Mouse (Mus musculus): ENCODE results near the gene Prdm10. TPM values are rescaled to one million over a fixed set of nuclear protein-coding genes. Genes with fewer than 3 reads are reported as not detected.

Prdm10 gene
- polyA plus RNA-seq, 1 experiment from 2014 or later: 1.1 TPM

DNA sequence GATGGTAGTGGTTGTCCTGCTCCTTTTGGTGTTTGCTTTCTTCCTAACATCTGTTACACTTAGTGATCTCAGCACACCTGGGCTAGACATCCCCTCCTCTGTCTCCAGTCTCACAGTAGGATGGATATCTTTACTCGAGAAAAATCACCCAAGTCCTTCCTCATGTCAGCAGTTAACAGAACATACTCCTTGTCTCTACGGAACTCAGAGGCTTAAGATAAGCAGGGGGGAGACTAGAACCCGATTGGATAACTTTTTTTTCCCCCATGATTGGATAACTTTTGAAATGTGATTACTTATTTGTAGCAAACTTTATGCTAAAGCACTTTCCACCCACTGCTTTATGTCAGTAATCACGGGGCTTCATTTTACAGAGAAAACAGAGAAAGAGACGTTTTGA lies 28.7 kb downstream of the Prdm10 start:
- 55% methylated on average over 5 of the region's 5 CpGs for WGBS
- TF ChIP-seq EP300 (optimal IDR thresholded peaks at IDR 0.05): no peak
- TF ChIP-seq CTCF (IDR thresholded peaks at IDR 0.05; ENCODE audit: low read depth): no peak
- Histone ChIP-seq H3K27ac (replicated peaks) (no peak overlapping the region), H3K36me3 (ENCODE audit: control insufficient read depth, insufficient read depth, low read length) (no peaks in the 10 kb centered on the region), H3K9ac (ENCODE audit: low read length) (no peak overlapping the region), H3K4me1 (replicated peaks; ENCODE audit: control insufficient read depth, insufficient read depth) (no peaks in the 10 kb centered on the region), H3K9me3 (ENCODE audit: control insufficient read depth, low read length) (no peaks in the 10 kb centered on the region), H3K4me3 (ENCODE audit: low read depth, low read length) (no peak overlapping the region), H3K4me2 (replicated peaks; ENCODE audit: low read depth) (no peak overlapping the region), H3K27me3 (ENCODE audit: control insufficient read depth, insufficient read depth, low read length) (no peaks in the 10 kb centered on the region)
- no peak for ATAC-seq (ENCODE audit: low FRiP score, low TSS enrichment)
- no peak for DNase-seq (ENCODE audit: low spot score)

DNA sequence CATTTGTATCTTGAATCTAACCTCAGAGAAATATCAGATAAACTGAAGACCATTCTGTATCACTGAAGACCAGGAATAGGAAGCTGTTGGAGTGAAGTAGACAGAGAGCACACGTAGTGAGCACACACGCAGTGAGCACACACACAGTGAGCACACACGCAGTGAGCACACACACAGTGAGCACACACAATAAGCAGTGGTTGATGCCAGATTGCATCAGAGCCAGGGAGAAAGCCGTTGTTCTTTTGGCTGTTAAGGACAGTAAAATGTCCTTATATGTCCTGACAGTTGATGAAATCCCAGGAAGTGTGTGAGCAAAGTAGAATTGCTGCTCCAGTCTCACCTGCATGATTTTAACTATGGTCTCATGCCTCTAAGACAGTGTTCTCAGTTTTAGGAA lies 30.3 kb downstream of the Prdm10 start:
- Histone ChIP-seq H3K27me3 (ENCODE audit: control insufficient read depth, insufficient read depth, low read length) (no peaks in the 10 kb centered on the region), H3K4me2 (replicated peaks; ENCODE audit: low read depth) (no peak overlapping the region), H3K9me3 (ENCODE audit: control insufficient read depth, low read length) (no peaks in the 10 kb centered on the region), H3K9ac (ENCODE audit: low read length) (no peak overlapping the region), H3K27ac (replicated peaks) (no peak overlapping the region), H3K4me3 (ENCODE audit: low read depth, low read length) (no peak overlapping the region), H3K4me1 (replicated peaks; ENCODE audit: control insufficient read depth, insufficient read depth) (no peaks in the 10 kb centered on the region), H3K36me3 (ENCODE audit: control insufficient read depth, insufficient read depth, low read length) (no peaks in the 10 kb centered on the region)
- DNase-seq (ENCODE audit: low spot score) (no peak), ATAC-seq (ENCODE audit: low FRiP score, low TSS enrichment) (no peak)
- 83% methylated on average over 4 of the region's 4 CpGs for WGBS
- TF ChIP-seq CTCF (IDR thresholded peaks at IDR 0.05; ENCODE audit: low read depth): no peak

DNA sequence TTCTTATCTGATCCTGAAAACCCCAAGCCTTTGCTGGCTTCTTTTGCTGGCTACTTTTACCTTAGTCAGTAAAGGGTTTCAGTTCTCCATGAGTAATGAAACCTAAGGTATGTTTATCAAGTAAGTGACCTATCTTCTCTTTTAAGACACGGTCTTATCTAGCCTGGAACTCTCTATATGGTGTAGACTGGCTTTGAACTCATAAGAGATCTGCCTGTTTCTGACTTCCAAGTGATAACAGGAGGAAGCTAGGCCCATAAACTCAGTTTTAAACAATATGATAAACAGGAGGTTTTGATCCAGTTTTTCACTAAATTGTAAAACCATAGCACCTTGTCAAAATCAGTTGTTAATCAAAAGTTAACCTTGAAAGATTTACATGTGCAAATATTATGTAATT lies 33.5 kb downstream of the Prdm10 start:
- DNase-seq (ENCODE audit: low spot score) (no peak), ATAC-seq (ENCODE audit: low FRiP score, low TSS enrichment) (no peak)
- no peak for TF ChIP-seq EP300 (optimal IDR thresholded peaks at IDR 0.05)
- TF ChIP-seq CTCF (IDR thresholded peaks at IDR 0.05; ENCODE audit: low read depth): no peak
- H3K9ac ChIP-seq (ENCODE audit: low read length): no peak overlapping the region
- no peak overlapping the region for H3K4me2 ChIP-seq (replicated peaks; ENCODE audit: low read depth)
- WGBS: 66% methylated on average over 1 of the region's 1 CpGs
- no peaks in the 10 kb centered on the region for H3K9me3 ChIP-seq (ENCODE audit: control insufficient read depth, low read length)
- no peak overlapping the region for H3K27ac ChIP-seq (replicated peaks)
- H3K36me3 ChIP-seq (ENCODE audit: control insufficient read depth, insufficient read depth, low read length): no peaks in the 10 kb centered on the region
- H3K27me3 ChIP-seq (ENCODE audit: control insufficient read depth, insufficient read depth, low read length): no peaks in the 10 kb centered on the region
- H3K4me3 ChIP-seq (ENCODE audit: low read depth, low read length): no peak overlapping the region
- no peaks in the 10 kb centered on the region for H3K4me1 ChIP-seq (replicated peaks; ENCODE audit: control insufficient read depth, insufficient read depth)

DNA sequence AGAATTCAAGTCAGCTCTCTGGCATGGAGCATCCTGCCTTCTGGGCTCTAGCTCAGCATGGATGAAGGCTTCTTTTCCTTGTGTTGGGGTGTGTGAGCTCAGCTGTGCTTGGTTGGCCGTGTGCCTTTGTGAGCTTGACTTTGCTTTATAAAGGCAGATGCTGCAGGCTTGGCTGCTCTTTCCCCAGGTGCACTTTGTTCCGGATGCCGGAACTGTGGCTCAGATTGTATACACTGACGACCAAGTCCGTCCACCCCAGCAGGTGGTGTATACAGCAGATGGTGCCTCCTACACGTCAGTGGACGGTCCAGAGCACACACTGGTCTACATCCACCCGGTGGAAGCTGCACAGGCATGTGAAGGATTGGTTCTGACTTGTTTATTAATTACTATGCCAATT lies 35.6 kb downstream of the Prdm10 start:
- ATAC-seq (ENCODE audit: low FRiP score, low TSS enrichment): 0 out of 2 replicates have a peak, but pooled peaks have one; percentile 40
- Histone ChIP-seq H3K4me1 (replicated peaks; ENCODE audit: control insufficient read depth, insufficient read depth) (no peaks in the 10 kb centered on the region), H3K4me3 (ENCODE audit: low read depth, low read length) (no peak overlapping the region), H3K27ac (replicated peaks) (no peak overlapping the region), H3K9me3 (ENCODE audit: control insufficient read depth, low read length) (no peaks in the 10 kb centered on the region), H3K4me2 (replicated peaks; ENCODE audit: low read depth) (no peak overlapping the region), H3K9ac (ENCODE audit: low read length) (no peak overlapping the region), H3K27me3 (ENCODE audit: control insufficient read depth, insufficient read depth, low read length) (no peaks in the 10 kb centered on the region), H3K36me3 (ENCODE audit: control insufficient read depth, insufficient read depth, low read length) (no peaks in the 10 kb centered on the region)
- DNase-seq (ENCODE audit: low spot score): no peak
- 36% methylated on average over 8 of the region's 8 CpGs for WGBS
- TF ChIP-seq EP300 (optimal IDR thresholded peaks at IDR 0.05) (no peak), CTCF (IDR thresholded peaks at IDR 0.05; ENCODE audit: low read depth) (no peak)

DNA sequence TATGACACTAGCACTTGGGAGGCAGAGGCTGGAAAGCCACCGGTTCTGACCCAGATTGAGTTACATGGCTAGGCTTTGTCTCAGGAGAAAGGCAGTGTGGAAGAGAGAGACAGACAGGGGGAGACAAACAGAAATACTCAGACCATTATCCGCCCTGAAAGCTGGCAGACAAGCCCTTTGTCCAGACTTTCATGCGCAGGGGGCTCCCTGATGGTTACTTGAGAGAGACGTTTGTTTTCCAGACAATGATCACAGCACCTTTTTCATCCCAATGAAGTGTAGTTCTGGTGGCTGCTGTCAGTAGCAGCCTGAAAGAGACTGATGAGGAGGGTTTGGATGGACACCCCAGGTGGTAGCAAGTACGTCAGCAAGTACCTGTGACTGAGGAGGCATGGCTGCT lies 38.6 kb downstream of the Prdm10 start:
- no peaks in the 10 kb centered on the region for H3K4me1 ChIP-seq (replicated peaks; ENCODE audit: control insufficient read depth, insufficient read depth)
- H3K9me3 ChIP-seq (ENCODE audit: control insufficient read depth, low read length): no peaks in the 10 kb centered on the region
- H3K36me3 ChIP-seq (ENCODE audit: control insufficient read depth, insufficient read depth, low read length): no peaks in the 10 kb centered on the region
- DNase-seq (ENCODE audit: low spot score): no peak
- H3K27ac ChIP-seq (replicated peaks): no peak overlapping the region
- TF ChIP-seq CTCF (IDR thresholded peaks at IDR 0.05; ENCODE audit: low read depth) (0 out of 2 replicates have a peak, but pooled peaks have one; percentile 2), EP300 (optimal IDR thresholded peaks at IDR 0.05) (no peak)
- no peak overlapping the region for H3K4me3 ChIP-seq (ENCODE audit: low read depth, low read length)
- no peak for ATAC-seq (ENCODE audit: low FRiP score, low TSS enrichment)
- no peak overlapping the region for H3K4me2 ChIP-seq (replicated peaks; ENCODE audit: low read depth)
- WGBS: 77% methylated on average over 5 of the region's 5 CpGs
- no peaks in the 10 kb centered on the region for H3K27me3 ChIP-seq (ENCODE audit: control insufficient read depth, insufficient read depth, low read length)
- H3K9ac ChIP-seq (ENCODE audit: low read length): no peak overlapping the region

DNA sequence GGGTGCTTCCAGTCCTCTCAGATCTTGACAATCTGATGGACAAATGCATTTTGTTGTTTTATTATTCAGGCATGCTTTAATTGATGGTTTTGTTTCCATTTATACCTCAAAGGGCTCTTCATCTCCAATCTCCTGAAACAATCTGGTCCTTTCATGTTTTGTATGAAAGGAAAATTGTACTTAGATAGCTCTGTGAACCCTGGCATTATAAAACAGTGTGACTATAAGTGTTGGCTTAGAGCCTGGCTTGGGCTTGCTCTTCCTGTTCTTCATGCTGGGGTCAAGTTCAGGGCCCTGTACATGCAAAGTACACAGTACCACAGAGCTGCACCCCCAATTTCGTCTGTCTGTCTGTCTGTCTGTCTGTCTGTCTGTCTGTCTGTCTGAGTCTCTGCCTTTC lies 40.4 kb downstream of the Prdm10 start:
- WGBS: 33% methylated on average over 1 of the region's 1 CpGs
- no peaks in the 10 kb centered on the region for H3K36me3 ChIP-seq (ENCODE audit: control insufficient read depth, insufficient read depth, low read length)
- peak overlapping the region; percentile 77 for H3K27ac ChIP-seq (replicated peaks)
- no peaks in the 10 kb centered on the region for H3K4me1 ChIP-seq (replicated peaks; ENCODE audit: control insufficient read depth, insufficient read depth)
- DNase-seq (ENCODE audit: low spot score) (no peak), ATAC-seq (ENCODE audit: low FRiP score, low TSS enrichment) (no peak)
- H3K9me3 ChIP-seq (ENCODE audit: control insufficient read depth, low read length): no peaks in the 10 kb centered on the region
- no peak overlapping the region for H3K9ac ChIP-seq (ENCODE audit: low read length)
- no peak for TF ChIP-seq CTCF (IDR thresholded peaks at IDR 0.05; ENCODE audit: low read depth)
- TF ChIP-seq EP300 (optimal IDR thresholded peaks at IDR 0.05): no peak
- H3K27me3 ChIP-seq (ENCODE audit: control insufficient read depth, insufficient read depth, low read length): no peaks in the 10 kb centered on the region
- H3K4me3 ChIP-seq (ENCODE audit: low read depth, low read length): no peak overlapping the region
- H3K4me2 ChIP-seq (replicated peaks; ENCODE audit: low read depth): no peak overlapping the region
